In genomic region chr3:84438118-84438517, GRCm38 (mm10) we compare ENCODE assay signal across 9 mouse cellular contexts. TPM values are rescaled to one million over a fixed set of nuclear protein-coding genes. Genes with fewer than 3 reads are reported as not detected.
DNase-seq lines count a peak whose midpoint lies in the region; ATAC-seq and TF ChIP-seq lines count a peak whose summit lies in the region.
"Had no signal": no experiment of that assay in that cellular context is flagged by ENCODE, and none has a peak within 500 bp of the region (broad histone marks: within the 10 kb centered on the region; RNA-seq: fewer than 3 reads in every experiment).

No protein-coding gene starts in this region.

- H3K4me3 ChIP-seq in intestine, postnatal 0 days (ENCODE audit: low read depth, low read length) = no peak overlapping the region
- no peak overlapping the region for H3K4me3 ChIP-seq in intestine, embryonic 16.5 days (ENCODE audit: low read length)
- no peak overlapping the region for H3K4me3 ChIP-seq in embryonic fibroblast, embryonic 13.5 days (ENCODE audit: insufficient read depth, low read length)
- no peak overlapping the region for H3K4me3 ChIP-seq in thymus, adult 2 months (ENCODE audit: control insufficient read depth, insufficient read depth, low read length)
- no peak overlapping the region for H3K4me3 ChIP-seq in forebrain, embryonic 13.5 days
- H3K4me3 ChIP-seq: neural tube, embryonic 12.5 days had no signal

- no peak for TF ChIP-seq CTCF in intestine, postnatal 0 days (IDR thresholded peaks at IDR 0.05; ENCODE audit: low read depth)
- TF ChIP-seq CTCF in embryonic fibroblast, embryonic 13.5 days (IDR thresholded peaks at IDR 0.05; ENCODE audit: borderline replicate concordance, insufficient read depth, low read length) = no peak
- no peak for TF ChIP-seq CTCF in thymus, adult 2 months (IDR thresholded peaks at IDR 0.05; ENCODE audit: borderline replicate concordance, control insufficient read depth, extremely low read depth, insufficient read depth, low read length, poor library complexity)

- TF ChIP-seq POLR2A in embryonic fibroblast, embryonic 13.5 days (IDR thresholded peaks at IDR 0.05; ENCODE audit: low read depth, low read length) = no peak
- TF ChIP-seq POLR2A in thymus, adult 2 months (IDR thresholded peaks at IDR 0.05; ENCODE audit: control insufficient read depth, extremely low read depth, insufficient read depth, low read length, poor library complexity) = no peak

- H3K9me3 ChIP-seq in intestine, postnatal 0 days (ENCODE audit: control insufficient read depth) = no peaks in the 10 kb centered on the region
- H3K9me3 ChIP-seq in intestine, embryonic 16.5 days (ENCODE audit: control insufficient read depth, low read length) = no peaks in the 10 kb centered on the region
- H3K9me3 ChIP-seq in forebrain, embryonic 13.5 days (replicated peaks) = no peaks in the 10 kb centered on the region
- H3K9me3 ChIP-seq: neural tube, embryonic 12.5 days had no signal

- no peak overlapping the region for H3K9ac ChIP-seq in intestine, postnatal 0 days (ENCODE audit: low read depth, low read length)
- H3K9ac ChIP-seq in intestine, embryonic 16.5 days (ENCODE audit: low read depth, low read length) = no peak overlapping the region
- H3K9ac ChIP-seq in forebrain, embryonic 13.5 days = no peak overlapping the region
- H3K9ac ChIP-seq: neural tube, embryonic 12.5 days had no signal

- peak; percentile 24 to 30 for DNase-seq in kidney, postnatal 36 days
- peak; percentile 71 for DNase-seq in lung, postnatal 36 days
- DNase-seq in T-cell, adult 2 months (ENCODE audit: low spot score) = no peak
- DNase-seq in thymus, adult 2 months = no peak

- no peaks in the 10 kb centered on the region for H3K36me3 ChIP-seq in intestine, postnatal 0 days (ENCODE audit: control insufficient read depth, insufficient read depth)
- H3K36me3 ChIP-seq in intestine, embryonic 16.5 days (ENCODE audit: control insufficient read depth, insufficient read depth, low read length) = no peaks in the 10 kb centered on the region
- no peaks in the 10 kb centered on the region for H3K36me3 ChIP-seq in thymus, adult 2 months (ENCODE audit: control insufficient read depth, insufficient read depth, low read length)
- H3K36me3 ChIP-seq in forebrain, embryonic 13.5 days (ENCODE audit: poor library complexity, severe bottlenecking) = no peaks in the 10 kb centered on the region
- H3K36me3 ChIP-seq: neural tube, embryonic 12.5 days had no signal

- WGBS in intestine, postnatal 0 days = 64% methylated on average over 11 of the region's 11 CpGs
- 61% methylated on average over 11 of the region's 11 CpGs for whole genome bisulfite sequencing in intestine, embryonic 16.5 days
- WGBS in thymus, adult 2 months = 92% methylated on average over 11 of the region's 11 CpGs
- WGBS in forebrain, embryonic 13.5 days = 81% methylated on average over 11 of the region's 11 CpGs

- H3K27ac ChIP-seq in intestine, postnatal 0 days (ENCODE audit: low read depth, low read length) = peak overlapping the region; percentile 91; the same call in 1 of the 2 replicates
- no peak overlapping the region for H3K27ac ChIP-seq in intestine, embryonic 16.5 days (ENCODE audit: low read length)
- peak overlapping the region; percentile 20 for H3K27ac ChIP-seq in embryonic fibroblast, embryonic 13.5 days (ENCODE audit: insufficient read depth, low read length)
- no peak overlapping the region for H3K27ac ChIP-seq in thymus, adult 2 months (ENCODE audit: control insufficient read depth, insufficient read depth, low read length)
- no peak overlapping the region for H3K27ac ChIP-seq in forebrain, embryonic 13.5 days
- H3K27ac ChIP-seq: neural tube, embryonic 12.5 days had no signal

- ATAC-seq in intestine, postnatal 0 days = no peak
- no peak for ATAC-seq in intestine, embryonic 16.5 days
- no peak for ATAC-seq in forebrain, embryonic 13.5 days

- peaks cover 32% of the 10 kb centered on the region for H3K4me1 ChIP-seq in intestine, postnatal 0 days (replicated peaks; ENCODE audit: control insufficient read depth, insufficient read depth, low read length)
- H3K4me1 ChIP-seq in intestine, embryonic 16.5 days (ENCODE audit: control insufficient read depth, insufficient read depth, low read length) = peaks cover 26% of the 10 kb centered on the region
- H3K4me1 ChIP-seq in embryonic fibroblast, embryonic 13.5 days (ENCODE audit: control insufficient read depth, insufficient read depth, low read length) = peaks cover 13% of the 10 kb centered on the region; the same call in 1 of the 2 replicates
- H3K4me1 ChIP-seq in thymus, adult 2 months (replicated peaks; ENCODE audit: control insufficient read depth, insufficient read depth, low read length) = no peaks in the 10 kb centered on the region
- peaks cover 15% of the 10 kb centered on the region for H3K4me1 ChIP-seq in forebrain, embryonic 13.5 days

- no peaks in the 10 kb centered on the region for H3K27me3 ChIP-seq in intestine, postnatal 0 days (replicated peaks; ENCODE audit: control insufficient read depth, insufficient read depth, low read length)
- H3K27me3 ChIP-seq in intestine, embryonic 16.5 days (replicated peaks; ENCODE audit: control insufficient read depth, insufficient read depth, low read length) = no peaks in the 10 kb centered on the region
- H3K27me3 ChIP-seq in thymus, adult 2 months (ENCODE audit: control insufficient read depth, insufficient read depth, low read length) = no peaks in the 10 kb centered on the region
- no peaks in the 10 kb centered on the region for H3K27me3 ChIP-seq in forebrain, embryonic 13.5 days
- H3K27me3 ChIP-seq: neural tube, embryonic 12.5 days had no signal

- H3K4me2 ChIP-seq in intestine, postnatal 0 days (replicated peaks; ENCODE audit: low read depth) = no peak overlapping the region
- no peak overlapping the region for H3K4me2 ChIP-seq in intestine, embryonic 16.5 days (ENCODE audit: low read depth, low read length)
- H3K4me2 ChIP-seq in forebrain, embryonic 13.5 days = no peak overlapping the region
- H3K4me2 ChIP-seq: neural tube, embryonic 12.5 days had no signal

RNA-seq across cellular contexts. Expression of gene Fhdc1, which starts 42.1 kb away (rescaled TPM):
- polyA plus RNA-seq in intestine, postnatal 0 days (2015; fragmentation: Nextera tagmentation; extraction: Ambion mirVana) = 9.8 and 10.8 TPM in 2 replicates
- 6.6 and 8.8 TPM in 2 replicates for polyA plus RNA-seq in intestine, embryonic 16.5 days (2015; fragmentation: Nextera tagmentation; extraction: Ambion mirVana)
- 9.7 and 13.2 TPM in 2 replicates for polyA plus RNA-seq in embryonic fibroblast, embryonic 13.5 days (2011; ENCODE audit: insufficient read length, low read depth, missing spikeins)
- polyA plus RNA-seq in thymus, adult 2 months (2012; rRNA removed) = 0.47 and 0.49 TPM in 2 replicates
- polyA plus RNA-seq in forebrain, embryonic 13.5 days (2015; fragmentation: Nextera tagmentation; extraction: Ambion mirVana) = 1.3 and 1.8 TPM in 2 replicates

Comparison
In these comparisons a context has a peak if more than half of its experiments do, and no peak if none do; other contexts are left out.
1. H3K27ac ChIP-seq: peak in intestine, postnatal 0 days (single experiment) and embryonic fibroblast, embryonic 13.5 days (single experiment); none in intestine, embryonic 16.5 days (single experiment), thymus, adult 2 months (single experiment) and forebrain, embryonic 13.5 days (single experiment).
2. DNase-seq: peak in kidney, postnatal 36 days (2 of 2) and lung, postnatal 36 days (single experiment); none in T-cell, adult 2 months (single experiment) and thymus, adult 2 months (single experiment).